Mouse (Mus musculus) small intestine, adult 2 months (tissue): ENCODE data around the gene Ccdc177.

ENCODE experiments used
- CTCF ChIP-seq: fragments of 200-500 bp; IDR thresholded peaks from 2 replicates; pipeline ENCODE4 v1.5.1; 2012; ENCODE audit warnings: low read depth, mild to moderate bottlenecking, control low read depth, inconsistent platforms, low read length, moderate library complexity, mixed read lengths; ENCODE audit not compliant: insufficient replicate concordance, insufficient read length; ENCODE audit errors: extremely low read depth
- POLR2A ChIP-seq: fragments of 200-500 bp; IDR thresholded peaks from 2 replicates; pipeline ENCODE4 v1.6.1; 2012; ENCODE audit warnings: low read depth, mild to moderate bottlenecking, control low read depth, inconsistent platforms, low read length, moderate library complexity

DNA sequence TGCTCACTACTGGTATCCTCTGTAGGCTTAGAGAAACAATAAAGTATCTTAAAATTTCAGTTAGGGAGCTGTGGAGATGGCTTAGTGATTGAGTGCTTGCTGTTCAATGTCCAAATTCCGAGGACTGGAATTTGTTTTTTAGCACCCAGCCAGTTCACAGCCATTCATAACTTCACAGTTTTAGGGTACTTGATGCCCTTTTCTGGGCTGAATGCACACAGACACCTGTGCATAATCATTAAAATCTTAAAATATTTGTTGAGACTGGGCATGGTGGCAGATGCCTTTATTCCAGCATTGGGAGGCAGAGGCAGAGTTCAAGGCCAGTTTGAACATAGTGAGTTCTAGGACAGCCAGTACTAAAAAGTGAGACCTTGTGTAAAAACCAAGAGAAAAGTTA is 33.0 kb upstream of the Ccdc177 start:
- no peak for TF ChIP-seq CTCF
- no peak for TF ChIP-seq POLR2A
